Mouse (Mus musculus) embryonic facial prominence, embryonic 11.5 days (tissue): ENCODE measurements around the gene Nfrkb. TPM values are rescaled to one million over a fixed set of nuclear protein-coding genes. Genes with fewer than 3 reads are reported as not detected.

Source experiments
- ATAC-seq: fragments of 200-750 bp; cut with Nextera tagmentation; replicated peaks from 2 replicates; pipeline ENCODE4 v1.8.0; 2017; ENCODE audit warnings: low read depth; ENCODE audit not compliant: insufficient number of reproducible peaks, low FRiP score, low TSS enrichment
- DNase-seq: peaks from one replicate; pipeline ENCODE4 v3.0.0-alpha.2; 2015; ENCODE audit warnings: low spot score
- H3K27ac ChIP-seq: fragments of 300-500 bp; sonication (generic); replicated peaks from 2 replicates; pipeline ENCODE4 v1.5.1; 2014; ENCODE audit warnings: mild to moderate bottlenecking, low read depth, low read length, control low read depth
- H3K27me3 ChIP-seq: fragments of 300-500 bp; sonication (generic); 2 replicates; pipeline ENCODE4 v1.6.1; 2014; ENCODE audit warnings: mild to moderate bottlenecking, low read length, moderate library complexity, mixed read lengths; ENCODE audit not compliant: control insufficient read depth, insufficient read depth
- H3K36me3 ChIP-seq: fragments of 300-500 bp; sonication (generic); replicated peaks from 2 replicates; pipeline ENCODE4 v1.6.1; 2014; ENCODE audit warnings: low read depth, mild to moderate bottlenecking, low read length, moderate library complexity, mixed read lengths; ENCODE audit not compliant: control insufficient read depth, insufficient read depth
- H3K4me1 ChIP-seq: fragments of 300-500 bp; sonication (generic); 2 replicates; pipeline ENCODE4 v1.6.1; 2014; ENCODE audit warnings: low read length, mixed read lengths; ENCODE audit not compliant: control insufficient read depth, insufficient read depth
- H3K4me2 ChIP-seq: fragments of 300-500 bp; sonication (generic); 2 replicates; pipeline ENCODE4 v1.6.1; 2014; ENCODE audit warnings: low read depth, mild to moderate bottlenecking, control low read depth, low read length, moderate library complexity
- H3K4me3 ChIP-seq: fragments of 300-500 bp; sonication (generic); 2 replicates; pipeline ENCODE4 v1.5.1; 2014; ENCODE audit warnings: low read depth, low read length, control low read depth
- H3K9ac ChIP-seq: fragments of 300-500 bp; sonication (generic); replicated peaks from 2 replicates; pipeline ENCODE4 v1.6.1; 2014; ENCODE audit warnings: mild to moderate bottlenecking, control low read depth, low read length
- H3K9me3 ChIP-seq: fragments of 300-500 bp; sonication (generic); replicated peaks from 2 replicates; pipeline ENCODE4 v1.6.1; 2016; ENCODE audit warnings: mild to moderate bottlenecking, low read length, inconsistent platforms, mixed read lengths; ENCODE audit not compliant: control insufficient read depth
- WGBS: fragments of 180-500 bp; shearing (Covaris S2); extraction: QIAGEN DNeasy Blood & Tissue Kit; methylation state at CpG from one replicate; pipeline ENCODE4 v1.1.7; 2014; 5-methylcytosine and 5-hydroxymethylcytosine counted together
- polyA plus RNA-seq: library from polyadenylated mRNA; unstranded; fragments of >200 nt; fragmentation: Nextera tagmentation; extraction: Ambion mirVana; gene quantifications from 2 replicates; pipeline ENCODE4 v1.2.1, GENCODE M21; 2014

Nfrkb gene
- polyA plus RNA-seq, 1 experiment from 2014 or later = 17.1 TPM

DNA sequence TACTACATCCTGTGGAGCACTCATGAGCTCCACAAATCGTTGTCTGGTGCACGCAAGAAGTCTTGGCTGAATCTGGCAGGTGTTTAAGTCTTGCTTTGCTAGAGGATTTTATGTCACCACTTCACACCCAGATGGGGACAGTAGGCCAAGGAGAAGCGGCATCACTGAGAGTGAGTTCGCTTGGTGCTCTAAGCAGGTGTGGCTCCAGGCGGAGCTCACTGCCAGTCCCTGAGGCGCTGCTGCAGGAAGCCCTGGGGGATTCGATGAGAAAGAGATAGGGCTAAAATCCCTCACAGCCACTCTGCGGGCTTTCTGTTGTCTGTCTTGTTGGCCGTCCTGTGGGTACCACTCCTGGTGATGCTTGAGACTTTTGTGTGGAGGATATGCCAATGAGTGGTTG lies 44.0 kb downstream of the Nfrkb start:
- Histone ChIP-seq H3K4me2 (no peak overlapping the region), H3K9me3 (no peaks in the 10 kb centered on the region), H3K4me1 (no peaks in the 10 kb centered on the region), H3K27ac (no peak overlapping the region), H3K36me3 (no peaks in the 10 kb centered on the region), H3K4me3 (no peak overlapping the region), H3K27me3 (no peaks in the 10 kb centered on the region), H3K9ac (no peak overlapping the region)
- ATAC-seq (no peak), DNase-seq (no peak)
- 68% methylated on average over 9 of the region's 9 CpGs for WGBS

DNA sequence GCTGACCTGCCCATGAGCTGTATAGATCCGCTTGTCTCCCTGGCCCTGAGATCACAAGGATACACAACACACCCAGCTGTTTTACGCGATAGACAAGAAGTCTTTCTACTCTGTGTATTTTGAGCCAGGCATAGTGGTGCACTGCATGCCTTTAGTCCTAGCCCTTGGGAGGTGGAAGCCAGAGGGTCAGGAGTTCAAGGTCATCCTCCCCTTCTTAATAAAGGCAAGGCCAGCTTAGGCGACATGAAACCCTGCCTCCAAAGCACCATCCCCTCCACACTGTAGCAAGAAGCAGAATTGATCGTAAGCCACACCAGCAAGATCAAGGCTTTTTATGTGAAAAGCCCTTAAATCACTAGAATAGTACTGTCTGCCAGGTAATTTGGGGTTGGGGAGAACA lies 45.8 kb downstream of the Nfrkb start:
- 70% methylated on average over 5 of the region's 5 CpGs for WGBS
- no peak overlapping the region for H3K4me2 ChIP-seq
- H3K27me3 ChIP-seq = no peaks in the 10 kb centered on the region
- no peaks in the 10 kb centered on the region for H3K9me3 ChIP-seq
- no peak overlapping the region for H3K9ac ChIP-seq
- no peaks in the 10 kb centered on the region for H3K36me3 ChIP-seq
- H3K27ac ChIP-seq = no peak overlapping the region
- no peak for ATAC-seq
- no peaks in the 10 kb centered on the region for H3K4me1 ChIP-seq
- no peak overlapping the region for H3K4me3 ChIP-seq
- no peak for DNase-seq

DNA sequence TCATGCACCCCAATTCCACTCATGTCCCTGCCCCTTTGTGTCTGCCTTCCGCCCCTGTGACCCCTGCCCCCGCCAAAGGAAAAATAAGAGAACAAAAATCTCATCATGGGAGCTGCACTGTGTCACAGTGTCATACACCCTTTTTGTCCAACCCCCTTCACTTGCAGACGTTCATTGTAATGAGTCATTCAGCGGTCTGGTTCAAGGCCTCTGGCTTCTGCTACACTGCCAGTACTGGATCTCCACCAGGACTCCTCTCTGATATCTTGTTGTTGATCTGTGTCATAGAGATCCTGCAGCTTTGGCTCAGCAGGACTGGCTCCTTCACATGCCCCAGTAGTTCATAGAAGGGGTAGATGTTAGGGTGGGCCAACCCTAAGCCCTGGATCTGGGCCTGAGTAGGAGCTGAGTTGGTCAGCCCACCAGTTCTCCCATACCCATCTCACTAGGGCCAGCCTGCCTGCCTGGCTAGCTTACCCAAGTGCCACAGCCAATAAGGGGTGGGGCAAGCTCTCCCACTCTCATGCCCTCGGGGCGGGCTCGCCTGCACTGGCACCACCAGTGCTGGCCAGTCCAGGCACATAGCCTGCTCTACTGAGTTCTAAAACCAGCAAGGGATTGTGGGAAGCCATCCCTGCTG lies 46.5 kb downstream of the Nfrkb start:
- DNase-seq = no peak
- Histone ChIP-seq H3K27me3 (no peaks in the 10 kb centered on the region), H3K4me1 (no peaks in the 10 kb centered on the region), H3K4me2 (no peak overlapping the region), H3K36me3 (no peaks in the 10 kb centered on the region), H3K4me3 (no peak overlapping the region), H3K27ac (no peak overlapping the region), H3K9me3 (no peaks in the 10 kb centered on the region), H3K9ac (no peak overlapping the region)
- ATAC-seq = no peak
- WGBS = 79% methylated on average over 7 of the region's 7 CpGs

DNA sequence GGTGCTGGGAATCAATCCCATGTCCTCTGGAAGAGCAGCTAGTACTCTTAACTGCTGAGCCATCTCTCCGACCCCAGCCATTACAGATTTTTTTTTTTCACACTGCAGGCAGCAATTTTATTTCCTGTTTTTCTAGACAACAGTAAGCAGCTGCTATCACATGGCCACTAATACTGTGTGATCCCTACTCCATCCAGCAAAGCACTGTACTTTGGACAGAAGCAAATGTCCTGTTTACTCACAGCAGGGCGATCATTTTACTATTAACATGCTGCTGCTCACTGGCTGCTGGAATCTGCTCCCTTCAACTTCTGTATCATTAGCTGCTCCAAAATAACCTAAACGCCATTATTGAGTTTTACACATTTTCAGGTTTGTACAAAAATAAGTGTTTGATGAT lies 47.4 kb downstream of the Nfrkb start:
- H3K4me2 ChIP-seq = no peak overlapping the region
- no peaks in the 10 kb centered on the region for H3K9me3 ChIP-seq
- no peak overlapping the region for H3K27ac ChIP-seq
- H3K27me3 ChIP-seq = no peaks in the 10 kb centered on the region
- DNase-seq (no peak), ATAC-seq (no peak)
- no peaks in the 10 kb centered on the region for H3K4me1 ChIP-seq
- H3K9ac ChIP-seq = no peak overlapping the region
- H3K36me3 ChIP-seq = no peaks in the 10 kb centered on the region
- 82% methylated on average over 3 of the region's 3 CpGs for WGBS
- H3K4me3 ChIP-seq = no peak overlapping the region

DNA sequence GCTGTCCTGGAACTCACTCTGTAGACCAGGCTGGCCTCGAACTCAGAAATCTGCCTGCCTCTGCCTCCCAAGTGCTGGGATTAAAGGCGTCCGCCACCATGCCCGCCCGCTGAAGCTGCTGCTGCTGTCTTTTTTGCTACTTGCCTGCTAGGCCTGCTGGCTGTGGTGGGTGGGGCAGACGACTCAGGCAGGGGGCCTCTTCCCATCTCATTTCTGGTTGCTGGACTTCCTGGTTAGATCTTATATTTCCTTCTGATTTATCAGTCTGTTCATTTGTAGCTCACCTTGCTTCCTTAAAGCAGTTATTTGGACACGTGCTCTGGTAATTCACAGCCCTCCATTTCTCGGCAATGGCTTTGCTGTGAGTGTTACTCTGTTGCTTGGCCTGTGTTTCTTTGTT lies 49.4 kb downstream of the Nfrkb start:
- DNase-seq = no peak
- Histone ChIP-seq H3K4me2 (no peak overlapping the region), H3K27me3 (no peaks in the 10 kb centered on the region), H3K4me3 (no peak overlapping the region), H3K36me3 (no peaks in the 10 kb centered on the region), H3K4me1 (no peaks in the 10 kb centered on the region), H3K9ac (no peak overlapping the region), H3K9me3 (no peaks in the 10 kb centered on the region), H3K27ac (no peak overlapping the region)
- no peak for ATAC-seq
- whole genome bisulfite sequencing = 89% methylated on average over 8 of the region's 8 CpGs

DNA sequence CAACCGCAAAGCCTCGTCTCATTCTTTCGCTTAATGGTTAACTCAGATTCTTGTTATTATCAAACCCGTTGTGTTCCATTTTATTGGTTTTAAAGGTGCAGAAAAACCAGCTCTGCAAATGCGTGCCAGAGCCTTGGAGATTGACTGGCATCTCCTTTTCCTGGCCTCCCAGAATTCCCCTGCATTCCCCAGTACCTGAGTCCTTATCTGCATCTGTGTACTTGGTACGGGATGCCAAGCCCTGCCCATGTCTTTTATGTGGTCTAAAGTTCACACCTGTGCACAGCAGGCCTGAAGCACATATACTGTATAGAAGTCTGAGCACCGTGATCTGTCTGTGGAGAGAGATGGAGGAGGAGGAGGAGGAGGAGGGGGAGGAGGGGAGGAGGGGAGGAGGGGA lies 51.9 kb downstream of the Nfrkb start:
- ATAC-seq = no peak
- Histone ChIP-seq H3K9me3 (no peaks in the 10 kb centered on the region), H3K4me1 (no peaks in the 10 kb centered on the region)

DNA sequence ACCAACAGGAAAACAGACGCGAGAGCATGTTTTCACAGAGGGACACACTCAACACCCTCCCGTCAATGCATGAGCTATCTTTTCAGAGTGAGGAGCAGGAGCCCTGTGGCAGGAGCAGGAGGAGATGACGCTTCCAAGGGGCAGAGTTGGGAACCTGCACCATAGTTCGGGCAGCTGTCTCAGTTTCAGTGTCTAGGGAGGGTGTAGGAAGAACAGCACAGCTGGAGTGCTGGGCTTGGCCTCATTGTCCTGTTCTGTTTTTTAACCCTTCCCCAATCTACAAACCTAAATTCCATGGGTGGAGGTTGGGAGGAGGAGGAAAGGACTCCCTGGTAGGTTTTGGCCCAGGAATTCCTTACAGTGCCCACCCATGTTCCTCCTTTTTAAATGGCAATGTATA lies 52.8 kb downstream of the Nfrkb start:
- H3K4me3 ChIP-seq = no peak overlapping the region
- no peak overlapping the region for H3K4me2 ChIP-seq
- no peak for ATAC-seq
- no peaks in the 10 kb centered on the region for H3K36me3 ChIP-seq
- WGBS = 61% methylated on average over 5 of the region's 5 CpGs
- no peak for DNase-seq
- H3K27me3 ChIP-seq = no peaks in the 10 kb centered on the region
- no peaks in the 10 kb centered on the region for H3K4me1 ChIP-seq
- H3K9me3 ChIP-seq = no peaks in the 10 kb centered on the region
- no peak overlapping the region for H3K27ac ChIP-seq
- H3K9ac ChIP-seq = no peak overlapping the region

More for the DNA sequence above, 51.9 kb downstream of the Nfrkb start:
- no peaks in the 10 kb centered on the region for H3K36me3 ChIP-seq
- 87% methylated on average over 7 of the region's 7 CpGs for WGBS
- no peak overlapping the region for H3K4me2 ChIP-seq
- DNase-seq = no peak
- no peak overlapping the region for H3K4me3 ChIP-seq
- no peak overlapping the region for H3K9ac ChIP-seq
- no peaks in the 10 kb centered on the region for H3K27me3 ChIP-seq
- no peak overlapping the region for H3K27ac ChIP-seq

DNA sequence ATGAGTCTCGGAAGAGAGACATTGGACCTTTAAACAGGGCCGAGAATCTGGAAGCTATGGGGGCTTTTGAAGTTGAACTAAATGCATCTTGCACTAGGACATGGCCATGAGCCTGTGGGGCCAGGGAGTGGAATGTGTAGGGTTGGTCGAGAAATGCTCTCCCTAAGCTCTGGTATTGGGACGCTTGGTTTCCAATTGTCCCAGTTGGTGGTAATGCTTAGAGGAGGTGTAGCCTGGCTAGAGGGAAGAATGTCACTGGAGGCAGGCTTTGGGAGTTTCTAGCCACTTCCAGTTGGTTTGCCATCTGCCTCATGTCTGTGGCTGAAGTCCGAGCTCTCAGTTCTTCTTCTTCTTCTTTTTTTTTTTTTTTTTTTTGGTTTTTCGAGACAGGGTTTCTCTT lies 53.3 kb downstream of the Nfrkb start:
- Histone ChIP-seq H3K9ac (no peak overlapping the region), H3K9me3 (no peaks in the 10 kb centered on the region), H3K27ac (no peak overlapping the region), H3K27me3 (no peaks in the 10 kb centered on the region), H3K4me2 (no peak overlapping the region), H3K4me3 (no peak overlapping the region), H3K36me3 (no peaks in the 10 kb centered on the region), H3K4me1 (no peaks in the 10 kb centered on the region)
- 84% methylated on average over 5 of the region's 6 CpGs for WGBS
- DNase-seq = no peak
- no peak for ATAC-seq
